Mouse (Mus musculus): ENCODE data around the gene Tpo. TPM values are rescaled to one million over a fixed set of nuclear protein-coding genes. Genes with fewer than 3 reads are reported as not detected.

Gene Tpo
- total RNA-seq (2023): not detected

DNA sequence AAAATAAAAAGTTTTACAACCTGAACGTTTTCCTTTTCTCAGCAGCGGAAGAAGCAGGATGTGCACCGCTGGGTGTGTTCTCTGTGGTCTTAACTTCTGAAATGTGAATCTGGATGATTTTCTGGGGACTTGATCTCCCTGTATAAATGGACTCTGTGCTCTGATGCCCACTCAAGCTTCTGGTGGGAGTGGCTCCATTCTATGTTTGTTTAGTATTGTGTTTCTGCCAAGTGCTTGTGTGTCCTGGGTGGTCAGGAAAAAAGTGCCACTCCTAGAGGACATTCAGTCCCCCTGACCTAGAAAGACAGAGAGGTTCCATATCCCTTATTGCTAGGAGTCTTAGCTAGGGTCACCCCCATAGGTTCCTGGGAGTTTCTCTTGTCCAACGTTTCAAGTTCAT lies at the start of gene Tpo:
TSS of gene Tpo (minus strand) at position 101 of the 400 bp plus-strand sequence.

Other genes with a start within 250 kb of the Tpo start
- gene Pxdn, start 195.0 kb downstream of the Tpo start, total RNA-seq (2023): 1.1 TPM
- not detected for gene Sntg2, start 240.8 kb upstream of the Tpo start, total RNA-seq (2023)